Mouse (Mus musculus) spleen, postnatal 14 days (tissue): ENCODE measurements around the gene Mapk1ip1l.
A peak's percentile ranks its signal among the peaks of the same experiment; 100 is the strongest.
"Not testable (repeated sequence)": the region's sequence is repeated elsewhere in the genome, so short reads cannot be mapped to it uniquely, and the experiment has no call there.

ENCODE experiments used
- DNase-seq, 2 experiments: peaks; one replicate each; pipeline ENCODE4 v3.0.0; 2021 to 2022; ENCODE audit warnings: low spot score in 2 of 2

The Mapk1ip1l gene

DNA sequence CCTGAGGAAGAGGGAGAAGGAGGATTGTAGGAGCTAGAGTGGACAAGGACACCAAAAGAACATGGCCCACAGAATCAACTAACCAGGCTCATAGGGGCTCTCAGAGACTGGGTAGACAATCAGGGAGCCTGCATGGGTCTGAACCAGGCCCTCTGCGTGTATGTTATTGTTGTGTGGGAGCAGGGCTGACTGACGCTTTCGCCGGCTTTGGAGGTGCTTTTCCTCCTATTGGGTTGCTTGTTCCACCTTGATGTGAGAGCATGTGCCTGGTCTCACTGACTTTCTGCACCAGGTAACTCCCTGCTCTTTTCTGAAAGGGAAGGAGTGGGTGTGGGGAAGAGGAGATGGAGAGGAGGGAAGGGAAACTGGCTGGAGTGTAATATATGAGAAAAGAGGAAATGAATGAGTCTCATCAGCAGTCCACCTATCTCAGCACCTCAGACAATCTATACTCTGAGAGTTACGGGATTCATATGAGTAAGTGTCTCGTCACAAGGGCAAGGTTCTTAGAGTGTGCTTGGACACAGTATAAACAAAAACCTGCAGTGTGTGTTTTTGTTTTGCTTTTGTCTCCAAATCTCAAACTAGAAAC is 6.8 kb downstream of the Mapk1ip1l start:
- no peak for DNase-seq

DNA sequence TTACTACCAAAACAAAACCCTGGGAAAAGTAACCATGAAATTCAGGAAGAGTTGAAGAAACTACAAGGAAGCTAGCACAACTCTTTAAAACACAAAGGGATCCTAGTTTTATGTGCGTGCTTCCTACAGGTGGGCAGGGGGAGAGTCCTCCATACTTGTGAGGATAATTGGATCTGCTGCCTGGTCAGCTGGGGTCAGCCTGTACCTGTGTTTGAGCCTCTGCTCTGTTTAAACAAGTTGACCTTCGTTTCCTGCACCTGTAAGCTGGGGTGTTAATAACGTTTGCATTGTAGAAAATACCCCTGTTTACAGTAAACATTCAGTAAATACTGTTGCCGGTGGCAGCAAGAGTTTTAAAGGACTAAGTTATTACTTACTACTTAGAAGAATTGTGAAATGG is 7.9 kb downstream of the Mapk1ip1l start:
- no peak for DNase-seq

GRCm38 (mm10) chr14:47307669-47308068 is 9.6 kb downstream of the Mapk1ip1l start:
- no peak for DNase-seq

DNA sequence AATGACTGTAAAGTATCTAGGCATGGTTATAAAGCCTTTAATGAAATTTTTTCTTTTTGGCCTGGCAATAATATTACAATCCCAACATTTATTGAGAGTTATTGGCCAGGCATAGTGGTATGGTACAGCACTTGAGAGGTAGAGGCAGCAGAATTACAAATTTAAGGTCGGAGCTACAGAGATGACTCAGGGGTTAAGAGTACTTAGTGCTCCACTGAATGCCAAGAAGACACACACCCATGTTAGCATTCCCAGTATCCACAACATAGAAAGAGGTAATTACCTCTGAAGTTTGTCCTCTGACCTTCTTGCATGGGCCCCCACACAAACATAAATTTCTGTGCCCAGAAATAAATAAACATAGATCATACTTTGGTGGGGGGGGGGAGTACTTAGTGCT is 11.0 kb downstream of the Mapk1ip1l start:
- no peak for DNase-seq

DNA sequence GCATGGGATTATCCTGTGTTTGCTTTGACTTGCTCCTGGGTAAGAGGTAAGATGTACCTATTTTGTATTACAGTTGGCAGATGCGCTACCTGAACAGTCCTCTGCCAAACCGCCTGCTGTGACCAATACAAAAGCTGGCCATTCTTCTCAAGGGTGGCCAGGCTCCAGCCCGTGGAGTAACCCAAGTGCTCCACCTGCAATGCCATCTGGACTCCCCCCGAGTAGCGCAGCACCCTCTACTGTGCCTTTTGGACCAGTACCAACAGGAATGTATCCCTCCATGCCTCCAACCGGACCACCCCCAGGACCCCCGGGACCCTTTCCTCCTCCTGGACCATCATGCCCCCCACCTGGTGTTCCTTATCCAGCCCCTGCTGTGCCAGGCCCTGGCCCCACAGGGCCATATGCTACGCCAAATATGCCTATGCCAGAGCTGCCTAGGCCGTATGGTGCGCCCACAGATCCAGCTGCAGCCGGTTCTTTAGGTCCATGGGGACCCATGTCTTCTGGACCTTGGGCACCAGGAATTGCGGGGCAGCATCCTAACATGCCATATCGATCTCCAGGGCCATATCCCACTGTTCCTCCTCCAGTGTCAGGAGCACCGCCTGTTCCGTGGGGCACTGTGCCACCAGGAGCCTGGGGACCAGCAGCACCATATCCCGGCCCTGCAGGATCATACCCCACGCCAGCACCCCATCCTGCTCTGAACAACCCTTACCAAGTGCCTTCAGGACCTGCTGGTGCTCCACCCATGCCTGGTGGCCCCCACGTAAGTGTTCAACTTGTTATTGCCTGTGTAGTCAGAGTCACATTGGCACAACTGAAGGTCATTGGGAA is 12.5 kb downstream of the Mapk1ip1l start:
- DNase-seq = no peak

DNA sequence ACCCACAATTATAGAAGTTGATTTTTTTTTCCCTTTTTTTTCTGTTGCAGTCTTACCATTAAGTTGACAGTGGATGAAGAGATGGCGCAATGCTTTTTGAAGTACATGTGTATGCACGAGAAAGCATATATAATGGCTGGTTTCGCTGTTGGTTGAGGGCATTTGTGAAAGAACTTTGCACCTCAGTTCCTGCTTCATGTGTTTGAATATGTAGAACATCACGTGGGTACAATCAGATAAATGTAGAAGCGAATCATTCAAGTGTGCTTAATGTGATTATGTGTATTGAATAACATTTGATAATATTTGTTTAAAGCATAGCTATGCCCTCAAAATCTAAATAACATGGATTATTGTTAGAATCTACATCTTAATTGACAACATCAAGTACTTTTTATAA is 21.3 kb downstream of the Mapk1ip1l start:
- no peak for DNase-seq

- not testable (repeated sequence) for DNase-seq
Measured at GRCm38 (mm10) chr14:47321581-47321980, 23.5 kb downstream of the Mapk1ip1l start.

DNA sequence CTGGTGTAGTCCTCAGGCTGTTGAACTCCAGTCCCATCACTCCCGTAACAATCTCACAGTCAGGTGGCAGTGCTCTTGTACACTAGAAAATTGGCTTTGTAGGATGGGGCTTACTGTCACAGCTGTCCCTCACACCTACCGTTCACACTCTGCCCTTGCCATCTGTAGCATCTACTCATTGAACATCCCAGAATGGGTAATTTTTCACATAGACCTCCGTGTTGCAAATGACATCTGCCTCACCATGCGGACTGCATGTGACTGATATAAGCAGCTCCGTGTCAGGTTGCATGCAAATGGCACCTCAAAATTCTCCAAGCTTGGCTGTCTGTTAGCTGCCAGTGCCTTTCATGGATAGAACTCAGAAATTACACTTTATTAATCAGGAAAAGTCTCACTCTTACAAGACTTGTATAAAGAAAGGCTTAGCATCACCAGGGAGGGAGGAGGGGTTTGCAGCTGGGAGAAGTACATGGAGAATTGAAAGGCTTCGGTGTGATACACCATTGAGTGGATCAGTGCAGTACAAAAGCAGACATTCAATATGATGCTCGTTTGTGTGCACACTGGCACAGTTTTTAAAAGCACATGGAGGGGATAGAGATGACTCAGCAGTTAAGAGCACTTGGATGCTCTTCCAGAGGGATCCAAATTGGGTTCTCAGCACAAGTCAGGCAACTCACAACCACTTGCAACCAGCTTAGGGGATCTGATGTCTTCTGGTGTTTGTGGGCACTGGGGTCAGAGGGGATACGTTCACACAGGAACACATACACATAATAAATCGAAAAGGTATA is 28.1 kb downstream of the Mapk1ip1l start:
- no peak for DNase-seq

DNA sequence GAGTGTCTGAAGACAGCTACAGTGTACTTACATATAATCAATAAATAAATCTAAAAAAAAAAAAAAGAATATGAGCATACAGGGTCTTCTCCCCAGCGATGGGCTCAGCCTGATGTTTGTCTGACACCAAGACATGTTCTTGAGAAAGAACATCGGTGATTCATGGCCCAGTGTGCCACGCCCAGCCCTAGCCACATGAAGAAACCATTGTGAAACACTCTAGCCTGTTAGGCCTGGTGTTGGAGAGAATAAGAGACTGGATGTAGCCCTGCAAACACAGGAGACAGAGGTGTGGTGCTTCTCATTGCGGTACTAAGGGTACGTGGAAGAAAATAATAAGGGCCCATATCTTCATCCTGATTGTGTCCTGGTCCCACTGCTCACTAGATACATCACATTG is 29.3 kb downstream of the Mapk1ip1l start:
- DNase-seq = no peak

DNA sequence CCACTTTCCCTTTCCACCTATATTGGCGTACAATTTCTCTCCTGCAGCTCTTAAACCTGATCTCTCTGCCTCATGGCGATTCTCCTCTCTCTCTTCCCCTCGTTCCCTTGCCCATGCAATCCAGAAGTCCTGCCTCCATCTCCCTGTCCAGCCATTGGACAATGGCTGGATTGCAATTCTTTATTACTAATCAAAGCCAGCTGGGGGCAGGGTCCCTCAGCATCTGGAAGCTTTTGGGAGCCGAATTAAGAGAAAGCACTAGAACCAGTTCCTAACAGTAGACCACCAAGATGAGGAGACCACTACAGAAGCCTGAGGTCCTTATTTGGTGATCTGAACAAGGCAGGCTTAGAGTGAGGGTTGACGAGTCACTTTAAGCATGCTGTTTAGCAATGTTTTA is 33.9 kb downstream of the Mapk1ip1l start:
- DNase-seq = no peak

GRCm38 (mm10) chr14:47334819-47335218 is 36.8 kb downstream of the Mapk1ip1l start:
- peak; percentile 20 to 58 for DNase-seq

DNA sequence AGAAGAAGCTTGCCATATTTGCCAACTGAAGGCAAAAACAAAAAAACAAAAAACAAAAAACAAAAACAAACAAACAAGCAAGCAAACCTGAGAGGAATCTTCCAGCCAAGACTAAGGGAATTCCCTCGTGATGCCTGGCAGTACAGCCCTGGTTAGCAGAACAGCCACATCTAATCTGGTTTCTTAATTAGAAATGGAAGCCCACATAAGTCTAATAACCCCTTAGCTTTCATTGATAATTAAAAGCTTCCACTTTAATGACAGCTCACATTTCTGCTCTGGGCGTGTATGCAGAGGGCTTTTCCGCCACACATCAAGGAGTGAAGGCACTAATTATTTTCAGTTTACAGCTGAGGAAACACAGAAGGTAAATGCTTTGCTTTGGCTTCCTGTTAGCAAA is 37.2 kb downstream of the Mapk1ip1l start:
- DNase-seq = no peak

DNA sequence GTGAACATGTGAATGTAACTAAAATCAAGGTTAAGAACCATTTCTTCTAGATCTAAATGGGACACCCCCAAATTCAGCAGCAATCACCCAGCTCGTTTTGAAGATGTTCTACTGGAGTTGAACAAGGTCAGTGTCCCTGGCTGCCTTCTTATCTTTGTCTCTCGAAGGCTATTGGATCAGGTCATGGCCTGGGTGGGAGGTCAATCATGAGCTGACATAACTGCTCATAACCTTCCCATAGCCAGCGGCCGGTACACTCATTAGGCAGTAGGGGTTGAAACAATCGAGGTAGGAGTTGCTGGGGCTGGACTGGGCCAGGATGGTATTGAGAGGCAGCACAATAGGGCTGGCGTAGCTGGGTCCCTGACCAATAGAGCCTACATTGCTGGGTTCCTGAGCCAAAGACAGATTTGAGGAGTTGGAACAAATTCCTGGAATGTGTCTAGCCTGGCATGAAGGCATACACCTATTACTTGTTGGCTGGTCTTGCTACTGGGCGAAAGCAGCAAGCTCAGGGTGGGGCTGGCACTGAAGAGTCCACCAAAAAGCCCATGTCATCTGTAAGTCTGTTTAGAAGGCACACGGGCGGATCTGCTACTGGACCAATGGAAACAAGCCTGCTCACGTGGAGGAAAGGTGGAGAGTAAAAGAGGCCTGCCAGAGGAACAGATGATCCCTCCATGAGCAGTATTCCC is 42.3 kb downstream of the Mapk1ip1l start:
- DNase-seq = no peak

DNA sequence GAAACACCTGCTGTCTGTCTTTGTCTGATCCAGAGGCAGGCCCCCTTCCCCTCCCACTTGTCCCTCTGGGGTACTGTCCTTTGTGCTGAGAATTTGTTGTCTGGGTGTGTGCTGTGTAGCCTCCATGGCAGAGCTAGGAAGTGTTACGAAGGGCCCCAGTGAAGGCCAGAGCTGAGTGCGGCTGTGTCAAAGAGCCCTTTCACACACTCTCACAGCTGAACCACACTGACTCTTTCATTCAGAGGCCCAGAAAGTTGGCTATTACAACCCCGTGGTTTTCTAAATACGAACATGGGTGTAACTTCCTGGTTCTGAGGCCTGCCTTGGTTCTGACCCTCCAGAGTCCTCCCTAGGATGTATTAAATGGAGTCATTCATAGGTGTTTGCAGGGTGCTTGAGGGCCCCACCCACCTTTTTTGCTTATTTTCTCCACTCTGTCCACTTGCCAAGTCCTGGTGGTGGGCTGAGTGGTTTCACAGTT is 43.8 kb downstream of the Mapk1ip1l start:
- DNase-seq = no peak

DNA sequence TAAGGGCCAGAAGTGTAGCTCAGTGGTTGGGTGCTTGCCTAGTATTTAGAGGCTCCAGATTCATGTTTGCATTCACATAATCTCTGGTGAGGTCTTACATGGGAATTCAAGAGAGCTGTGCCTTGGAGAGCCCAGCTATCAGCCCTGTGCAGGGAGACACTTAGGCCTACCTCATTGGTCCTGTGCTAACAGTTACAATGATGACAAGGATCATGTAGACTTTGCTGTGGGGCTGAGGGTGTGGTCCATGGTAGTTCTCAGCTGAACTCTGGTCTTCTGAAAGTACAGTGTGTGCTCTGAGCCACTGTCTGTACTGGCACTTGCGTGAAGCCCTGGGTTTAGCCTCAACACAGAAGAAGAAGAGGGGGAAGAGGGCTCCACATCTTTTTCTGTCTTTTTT is 48.6 kb downstream of the Mapk1ip1l start:
- no peak for DNase-seq

- DNase-seq = no peak
Measured at GRCm38 (mm10) chr14:47350974-47351373, 52.9 kb downstream of the Mapk1ip1l start.

DNA sequence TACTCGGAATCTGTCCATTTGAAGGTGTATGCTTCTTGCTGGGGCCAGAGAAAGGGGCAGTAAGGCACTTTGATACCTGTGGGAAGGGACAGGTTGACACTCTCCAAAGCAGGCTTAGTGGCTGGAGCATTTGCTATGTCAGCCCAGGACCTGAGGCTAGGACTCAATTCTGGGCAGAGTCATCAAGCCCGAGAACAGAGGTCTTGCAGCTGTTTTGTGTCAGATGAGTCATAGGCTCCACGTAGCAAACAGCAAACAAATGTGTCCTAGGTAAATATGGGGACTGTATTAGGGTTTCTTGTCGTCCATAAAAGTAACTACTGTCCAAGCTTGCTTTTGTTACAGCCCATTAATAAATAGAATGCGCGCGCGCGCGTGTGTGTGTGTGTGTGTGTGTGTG is 54.2 kb downstream of the Mapk1ip1l start:
- no peak for DNase-seq

GRCm38 (mm10) chr14:47353240-47353639 is 55.2 kb downstream of the Mapk1ip1l start:
- DNase-seq = no peak

GRCm38 (mm10) chr14:47354111-47354577 is 56.1 kb downstream of the Mapk1ip1l start:
- peak in 1 of 2 experiments; percentile 15 for DNase-seq

GRCm38 (mm10) chr14:47354948-47355347 is 56.9 kb downstream of the Mapk1ip1l start:
- no peak for DNase-seq

DNA sequence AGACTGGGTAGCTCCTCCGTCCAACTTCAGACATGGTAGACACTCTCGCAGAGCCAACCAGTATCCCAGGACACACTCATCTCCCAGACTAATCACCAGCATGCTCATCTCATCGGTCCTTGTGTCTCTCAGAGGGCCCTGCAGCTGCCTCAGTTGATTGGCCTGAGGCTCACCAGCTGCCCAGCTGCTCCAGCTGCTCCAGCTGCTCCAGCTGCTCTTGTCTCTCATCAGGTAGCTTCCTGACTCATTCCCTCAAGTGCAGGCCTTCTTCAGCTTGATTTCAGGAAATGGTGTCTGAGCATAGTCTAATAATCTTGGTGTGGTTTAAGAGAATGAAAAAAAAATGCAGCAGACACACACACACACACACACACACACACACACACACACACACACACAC is 58.6 kb downstream of the Mapk1ip1l start:
- no peak for DNase-seq

DNA sequence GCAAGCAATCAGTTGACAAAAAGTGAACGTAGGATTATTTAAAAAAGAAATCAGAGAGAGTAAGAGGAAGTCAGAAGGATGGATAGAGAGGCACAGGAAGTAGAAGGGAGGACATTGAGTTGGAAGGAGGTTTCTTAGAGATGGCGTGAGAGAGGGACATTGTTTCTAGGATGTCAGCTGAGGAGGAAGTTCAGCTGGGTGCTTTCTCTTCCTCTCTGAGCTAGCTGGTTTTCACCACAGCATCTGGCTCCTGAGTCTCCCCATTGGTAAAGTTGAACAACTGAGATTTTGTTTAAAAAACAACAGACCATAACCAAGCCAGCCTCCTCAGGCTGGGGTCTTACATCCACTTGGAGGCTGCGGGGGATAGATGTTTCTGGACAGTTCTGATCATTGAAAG is 61.5 kb downstream of the Mapk1ip1l start:
- no peak for DNase-seq
